Mouse (Mus musculus) megakaryocyte, embryonic 14.5 days (primary cell): ENCODE measurements around the gene Lemd2.

ENCODE experiments used
- FLI1 ChIP-seq: IDR thresholded peaks from 2 replicates; pipeline ENCODE4 v1.6.1; 2012; ENCODE audit warnings: low read length, inconsistent platforms, mixed read lengths
- GATA1 ChIP-seq: IDR thresholded peaks from 3 replicates; pipeline ENCODE4 v1.6.1; 2012; ENCODE audit warnings: mixed read lengths, low read length, inconsistent platforms, borderline replicate concordance

DNA sequence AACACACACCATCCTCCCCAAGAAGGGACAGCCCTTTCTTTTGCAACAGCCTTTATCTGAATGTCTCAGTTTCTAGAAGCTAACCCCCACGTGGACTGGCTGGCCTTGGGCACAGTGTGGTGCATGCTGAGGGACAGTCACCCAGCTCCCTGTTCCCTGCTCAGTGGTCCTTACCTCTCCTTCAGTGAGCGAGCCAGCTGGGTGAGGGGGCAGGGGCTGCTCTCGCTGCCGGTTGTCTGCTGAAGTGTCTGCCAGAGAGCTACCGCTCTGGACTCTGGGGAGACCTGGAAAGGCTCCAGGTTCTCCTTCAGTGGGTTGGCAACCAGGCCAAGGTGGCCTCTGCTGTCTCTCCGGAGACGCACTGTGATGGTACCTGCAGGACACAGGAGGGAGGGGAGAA is 53.4 kb downstream of the Lemd2 start:
- no peak for TF ChIP-seq FLI1
- no peak for TF ChIP-seq GATA1
